In genomic region chr16:88823736-88824135, GRCm38 (mm10) we compare ENCODE assay signal across 8 mouse cellular contexts. TPM values are rescaled to one million over a fixed set of nuclear protein-coding genes. Genes with fewer than 3 reads are reported as not detected.
A peak's percentile ranks its signal among the peaks of the same experiment; 100 is the strongest.
DNase-seq lines count a peak whose midpoint lies in the region; ATAC-seq lines count a peak whose summit lies in the region.

No protein-coding gene starts in this region.

- peak; percentile 22 for DNase-seq in cerebellum, adult 9-10 months
- DNase-seq in layer of hippocampus, adult 9-10 months (ENCODE audit: low spot score) = peak; percentile 10
- no peak for DNase-seq in layer of hippocampus, adult 8-10 months (ENCODE audit: low spot score in 2 of 2)
- DNase-seq in ES-CJ7 (ENCODE audit: low read depth, low spot score) = peak; percentile 66
- peak; percentile 42 for DNase-seq in hindlimb bud, embryonic 11.5 days (ENCODE audit: extremely low spot score, low read depth, low spot score)
- no peak for DNase-seq in spleen, postnatal 4 days (ENCODE audit: low spot score in 2 of 2)
- DNase-seq in ovary, postnatal 10 days (ENCODE audit: low spot score) = no peak

- ATAC-seq in cerebellum, adult (ENCODE audit: insufficient number of reproducible peaks, low FRiP score, low TSS enrichment) = no peak

RNA-seq across cellular contexts. Expression of gene Krtap14, which starts 2.2 kb away (rescaled TPM):
- not detected for total RNA-seq in layer of hippocampus, adult 8-10 months (2022)

RNA-seq across cellular contexts. Expression of gene Krtap15, which starts 3.7 kb away (rescaled TPM):
- total RNA-seq in layer of hippocampus, adult 8-10 months (2022) = not detected

RNA-seq across cellular contexts. Expression of gene Gm20741, which starts 11.7 kb away (rescaled TPM):
- total RNA-seq in layer of hippocampus, adult 8-10 months (2022) = not detected

RNA-seq across cellular contexts. Expression of gene Krtap19-1, which starts 45.5 kb away (rescaled TPM):
- total RNA-seq in layer of hippocampus, adult 8-10 months (2022) = not detected

RNA-seq across cellular contexts. Expression of gene Gm5965, which starts 46.0 kb away (rescaled TPM):
- not detected for total RNA-seq in layer of hippocampus, adult 8-10 months (2022)

Comparison
In these comparisons a context has a peak if more than half of its experiments do, and no peak if none do; other contexts are left out.
1. DNase-seq: peak in cerebellum, adult 9-10 months (single experiment), layer of hippocampus, adult 9-10 months (single experiment), ES-CJ7 (single experiment) and hindlimb bud, embryonic 11.5 days (single experiment); none in layer of hippocampus, adult 8-10 months (0 of 2), spleen, postnatal 4 days (0 of 2) and ovary, postnatal 10 days (single experiment).